Mouse (Mus musculus) left cerebral cortex, adult 8-10 months (tissue): ENCODE results near the gene Tsen54. TPM values are rescaled to one million over a fixed set of nuclear protein-coding genes. Genes with fewer than 3 reads are reported as not detected.

ENCODE experiments used
- DNase-seq, 2 experiments: peaks; one replicate each; pipeline ENCODE4 v3.0.0; 2022; ENCODE audit warnings: low spot score in 2 of 2
- total RNA-seq, 4 experiments: library from RNA; stranded (reverse); gene quantifications; 2 replicates each; pipeline ENCODE4 v1.2.4; 2022

Tsen54 gene
- 10 to 100 TPM; 12.4 to 17.1 (median 14.5) TPM for total RNA-seq

- peak; percentile 67 to 80 for DNase-seq
Observed at GRCm38 (mm10) chr11:115814605-115815450, at the start of gene Tsen54. Gene Tsen54, plus strand, starts transcription at chr11:115814724.

GRCm38 (mm10) chr11:115765103-115765606 is 49.4 kb upstream of the Tsen54 start, which contains the start of gene Tmem94:
Gene Tmem94, plus strand, starts transcription at chr11:115765433.
- DNase-seq = peak; percentile 93 to 96

GRCm38 (mm10) chr11:115765607-115766141 is 48.9 kb upstream of the Tsen54 start:
- peak; percentile 40 to 59 for DNase-seq

- DNase-seq = no peak
Observed at GRCm38 (mm10) chr11:115766356-115766943, 48.1 kb upstream of the Tsen54 start.

- DNase-seq = no peak
Observed at GRCm38 (mm10) chr11:115766981-115767380, 47.5 kb upstream of the Tsen54 start.

GRCm38 (mm10) chr11:115768896-115769295 is 45.6 kb upstream of the Tsen54 start:
- DNase-seq = no peak

GRCm38 (mm10) chr11:115774653-115775052 is 39.9 kb upstream of the Tsen54 start:
- no peak for DNase-seq

GRCm38 (mm10) chr11:115775821-115776665 is 38.5 kb upstream of the Tsen54 start:
- DNase-seq = no peak

- DNase-seq = no peak
Observed at GRCm38 (mm10) chr11:115776954-115777353, 37.6 kb upstream of the Tsen54 start.

GRCm38 (mm10) chr11:115777487-115778335 is 36.8 kb upstream of the Tsen54 start:
- no peak for DNase-seq

GRCm38 (mm10) chr11:115779038-115779571 is 35.4 kb upstream of the Tsen54 start:
- DNase-seq = peak in 1 of 2 experiments; percentile 64

- DNase-seq = peak; percentile 63 to 71
Observed at GRCm38 (mm10) chr11:115780141-115781070, 34.1 kb upstream of the Tsen54 start.

GRCm38 (mm10) chr11:115786473-115786872 is 28.1 kb upstream of the Tsen54 start:
- DNase-seq = no peak

- DNase-seq = no peak
Observed at GRCm38 (mm10) chr11:115789787-115790186, 24.7 kb upstream of the Tsen54 start.

- no peak for DNase-seq
Observed at GRCm38 (mm10) chr11:115791919-115792318, 22.6 kb upstream of the Tsen54 start.

- DNase-seq = no peak
Observed at GRCm38 (mm10) chr11:115792353-115792752, 22.2 kb upstream of the Tsen54 start.

GRCm38 (mm10) chr11:115796898-115797297 is 17.6 kb upstream of the Tsen54 start:
- DNase-seq = no peak

GRCm38 (mm10) chr11:115797665-115798064 is 16.9 kb upstream of the Tsen54 start:
- no peak for DNase-seq

GRCm38 (mm10) chr11:115800981-115801380 is 13.5 kb upstream of the Tsen54 start:
- no peak for DNase-seq
